Mouse (Mus musculus): ENCODE results near the gene Med16.

- no peak for TF ChIP-seq SMC3 (IDR thresholded peaks at IDR 0.05; ENCODE audit: low read depth, low read length)
- 0 out of 2 replicates have a peak, but pooled peaks have one; percentile 34 for TF ChIP-seq POLR2A (IDR thresholded peaks at IDR 0.05; ENCODE audit: low read depth, low read length)
- TF ChIP-seq CTCF (conservative IDR thresholded peaks at IDR 0.05 in 1 of 2, IDR thresholded peaks at IDR 0.05 in 1 of 2; ENCODE audit: low read depth in 2 of 2, low read length in 2 of 2): no peak
- no peak for TF ChIP-seq BHLHE40 (IDR thresholded peaks at IDR 0.05; ENCODE audit: low read depth, low read length)
- no peak for TF ChIP-seq USF2 (conservative IDR thresholded peaks at IDR 0.05; ENCODE audit: low read depth, low read length)
- TF ChIP-seq IRF4 (IDR thresholded peaks at IDR 0.05; ENCODE audit: low read depth, low read length): no peak
- TF ChIP-seq JUND (conservative IDR thresholded peaks at IDR 0.05; ENCODE audit: low read depth, low read length): no peak
- no peak for TF ChIP-seq MYC (IDR thresholded peaks at IDR 0.05; ENCODE audit: low read depth, low read length)
- TF ChIP-seq MAX (IDR thresholded peaks at IDR 0.05; ENCODE audit: low read length): no peak; the same call in 1 of the 2 replicates
- no peak for TF ChIP-seq RAD21 (IDR thresholded peaks at IDR 0.05; ENCODE audit: low read depth, low read length)
- no peak for TF ChIP-seq EP300 (IDR thresholded peaks at IDR 0.05; ENCODE audit: low read length)
- no peak for TF ChIP-seq UBTF (IDR thresholded peaks at IDR 0.05; ENCODE audit: low read depth, low read length)
Measured at GRCm38 (mm10) chr10:79852107-79852789, 56.5 kb downstream of the Med16 start.
